Mouse (Mus musculus): ENCODE results near the gene Tmco5b.

DNA sequence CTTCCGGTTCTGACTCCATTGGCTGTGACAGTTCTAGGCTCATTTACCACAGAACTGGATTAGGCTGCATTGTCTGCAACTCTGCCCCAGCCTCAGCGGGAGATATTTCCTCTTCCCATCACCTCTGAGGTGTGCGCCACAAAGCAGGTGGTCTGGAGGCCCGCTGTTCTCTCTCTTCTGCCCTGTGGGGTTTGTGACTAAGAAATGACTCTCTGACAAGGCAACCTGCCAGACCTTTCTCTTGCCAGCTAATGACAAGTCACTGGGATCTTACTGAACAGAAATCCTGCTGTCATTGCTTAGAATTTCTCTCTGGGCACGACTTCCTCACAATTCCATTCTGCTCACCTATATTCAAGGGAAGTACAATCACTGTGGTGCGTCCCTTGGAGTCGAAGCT lies 37.5 kb downstream of the Tmco5b start:
- TF ChIP-seq USF1 (IDR thresholded peaks at IDR 0.05; ENCODE audit: low read depth) (no peak), CTCF (IDR thresholded peaks at IDR 0.05; ENCODE audit: control insufficient read depth, insufficient read depth, insufficient read length) (no peak), MYOD1 (IDR thresholded peaks at IDR 0.05; ENCODE audit: control insufficient read depth, insufficient read length, low read depth) (peak; percentile 32), CEBPB (IDR thresholded peaks at IDR 0.05; ENCODE audit: low read depth) (no peak)
